Mouse (Mus musculus) erythroblast, embryonic 14.5 days (primary cell): ENCODE measurements at regions not wholly inside any gene's neighbourhood (a gene's known extent, or its start where the extent isn't known, plus 50 kb on each side); places are given as distances from the start of the nearest gene placed in this dataset.

Source experiments
- GATA1 ChIP-seq: IDR thresholded peaks from 2 replicates; pipeline ENCODE4 v1.6.1; 2012; ENCODE audit warnings: low read length, inconsistent platforms, mixed read lengths
- TAL1 ChIP-seq: IDR thresholded peaks from 3 replicates; pipeline ENCODE4 v1.6.1; 2012; ENCODE audit warnings: low read length, inconsistent platforms, mixed read lengths

DNA sequence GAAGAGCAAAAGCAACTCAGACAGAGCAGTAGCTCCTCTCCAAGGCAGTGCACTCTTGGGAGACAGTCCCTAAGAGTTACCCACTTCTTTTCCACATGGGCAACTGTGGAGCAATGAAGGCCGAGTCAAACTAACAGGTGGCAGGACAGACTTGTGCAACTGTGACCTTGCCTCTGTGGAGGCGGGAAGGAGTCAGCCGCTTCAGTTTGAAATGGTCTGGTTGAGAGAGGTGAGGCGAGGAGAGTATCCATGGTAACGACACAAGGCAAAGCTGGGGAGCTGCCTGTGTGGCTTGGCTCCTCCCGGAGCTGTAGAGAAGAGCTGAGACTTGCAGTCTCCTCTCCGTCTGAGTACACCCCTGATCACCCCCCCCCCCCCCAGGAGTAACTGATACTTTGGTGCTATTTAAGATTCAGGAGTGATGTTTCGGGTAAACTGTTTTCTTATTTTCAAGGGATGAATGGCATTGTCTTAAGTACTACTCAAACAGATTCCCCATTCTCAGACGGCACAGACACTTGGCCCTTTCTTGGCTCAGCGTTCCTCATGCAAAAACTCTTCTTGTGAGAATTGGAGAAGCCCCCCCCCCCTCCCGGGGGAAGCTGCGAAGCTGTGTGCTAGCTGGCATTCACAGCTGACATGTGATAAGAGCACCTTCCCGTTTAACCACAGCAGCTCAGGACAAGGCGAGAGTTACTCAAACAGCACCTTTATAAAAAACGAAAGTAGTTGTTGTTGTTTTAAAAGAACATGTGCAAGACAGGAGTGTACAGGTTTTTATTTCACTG is 54.9 kb upstream of the Chst1 start:
- no peak for TF ChIP-seq GATA1
- TF ChIP-seq TAL1, result no peak
